Mouse (Mus musculus) embryonic fibroblast, embryonic 13.5 days (primary cell): ENCODE data around the gene Acad9. TPM values are rescaled to one million over a fixed set of nuclear protein-coding genes. Genes with fewer than 3 reads are reported as not detected.

Source experiments
- H3K27ac ChIP-seq: 2 replicates; pipeline ENCODE4 v1.5.1; 2012; ENCODE audit warnings: low read length, control low read depth, inconsistent platforms; ENCODE audit not compliant: insufficient read depth
- H3K4me1 ChIP-seq: 2 replicates; pipeline ENCODE4 v1.6.1; 2011; ENCODE audit warnings: low read length; ENCODE audit not compliant: control insufficient read depth, insufficient read depth
- H3K4me3 ChIP-seq: 2 replicates; pipeline ENCODE4 v1.5.1; 2011; ENCODE audit warnings: mild to moderate bottlenecking, control low read depth, low read length; ENCODE audit not compliant: insufficient read depth
- CTCF ChIP-seq: IDR thresholded peaks from 2 replicates; pipeline ENCODE4 v1.5.1; 2011; ENCODE audit warnings: mild to moderate bottlenecking, control low read depth, low read length, moderate library complexity, borderline replicate concordance; ENCODE audit not compliant: insufficient read depth
- POLR2A ChIP-seq: IDR thresholded peaks from 2 replicates; pipeline ENCODE4 v1.6.1; 2011; ENCODE audit warnings: low read depth, mild to moderate bottlenecking, control low read depth, low read length, moderate library complexity
- polyA plus RNA-seq: library from polyadenylated mRNA; stranded (reverse); fragments of >200 nt; gene quantifications from 2 replicates; pipeline ENCODE4 v1.2.4, GENCODE M21; 2011; ENCODE audit warnings: low read depth; ENCODE audit not compliant: missing spikeins, insufficient read length

The Acad9 gene
- polyA plus RNA-seq, 1 experiment, result 32.9 TPM

- Histone ChIP-seq H3K4me1 (peaks cover 3% of the 10 kb centered on the region; the same call in 1 of the 2 replicates), H3K27ac (no peak overlapping the region), H3K4me3 (no peak overlapping the region)
- TF ChIP-seq POLR2A (no peak), CTCF (no peak)
These were observed 1.2 kb upstream of the Acad9 start for GRCm38 (mm10) chr3:36064592-36065061.

DNA sequence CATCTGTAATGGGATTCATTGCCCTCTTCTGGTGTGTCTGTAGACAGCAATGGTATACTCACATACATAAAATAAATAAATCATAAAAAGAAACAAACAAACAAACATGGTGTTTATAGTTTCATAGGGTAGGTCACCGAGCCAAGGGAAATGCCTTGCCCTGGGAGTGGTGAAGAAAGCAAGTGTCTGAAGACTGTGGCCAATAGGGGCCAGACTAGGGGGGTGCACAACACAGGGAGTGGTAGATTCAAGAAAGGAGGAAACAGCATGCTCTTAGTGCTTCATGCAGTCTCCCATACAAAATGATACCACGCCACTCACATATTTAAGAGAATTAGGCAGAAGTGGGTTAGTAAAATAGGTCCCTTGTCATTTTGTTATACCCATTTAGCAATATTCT lies 613 bp upstream of the Acad9 start:
- peaks cover 3% of the 10 kb centered on the region; the same call in 1 of the 2 replicates for H3K4me1 ChIP-seq
- TF ChIP-seq POLR2A (no peak), CTCF (no peak)
- H3K4me3 ChIP-seq, result 0 out of 2 replicates have a peak overlapping the region, but pooled peaks have one; percentile 2
- H3K27ac ChIP-seq, result no peak overlapping the region

- Histone ChIP-seq H3K27ac (no peak overlapping the region), H3K4me1 (peaks cover 3% of the 10 kb centered on the region; the same call in 1 of the 2 replicates), H3K4me3 (no peak overlapping the region)
- no peak for TF ChIP-seq CTCF
- TF ChIP-seq POLR2A, result no peak
These were observed 2.0 kb downstream of the Acad9 start for GRCm38 (mm10) chr3:36067731-36068130.

DNA sequence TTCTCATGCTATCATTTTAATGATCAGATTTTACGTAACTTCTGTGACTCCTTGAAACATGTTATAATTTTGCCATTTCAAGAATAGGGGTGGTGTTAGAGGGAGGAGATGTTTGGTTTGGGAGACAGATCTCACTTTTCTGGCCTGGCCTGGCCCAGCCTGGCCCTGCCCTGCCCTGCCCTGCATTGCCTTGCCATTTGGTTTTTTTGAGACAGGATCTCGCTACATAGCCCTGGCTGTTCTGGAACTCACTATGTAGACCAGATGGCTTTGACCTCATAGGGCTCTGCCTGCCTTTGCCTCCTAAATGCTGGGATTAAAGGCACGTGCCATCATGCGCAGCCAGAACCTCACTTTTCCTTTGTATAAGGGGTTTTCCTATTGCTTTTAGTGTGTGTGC lies 4.7 kb downstream of the Acad9 start:
- H3K4me1 ChIP-seq, result peaks cover 3% of the 10 kb centered on the region; the same call in 1 of the 2 replicates
- TF ChIP-seq CTCF, result no peak
- no peak for TF ChIP-seq POLR2A
- H3K27ac ChIP-seq, result no peak overlapping the region
- H3K4me3 ChIP-seq, result no peak overlapping the region

- Histone ChIP-seq H3K4me1 (peaks cover 3% of the 10 kb centered on the region; the same call in 1 of the 2 replicates), H3K4me3 (no peak overlapping the region)
- TF ChIP-seq POLR2A (no peak), CTCF (no peak)
These were observed 5.3 kb downstream of the Acad9 start for GRCm38 (mm10) chr3:36071047-36071446.

GRCm38 (mm10) chr3:36074231-36074630 lies 8.5 kb downstream of the Acad9 start:
- Histone ChIP-seq H3K4me3 (no peak overlapping the region), H3K27ac (no peak overlapping the region), H3K4me1 (no peaks in the 10 kb centered on the region)
- TF ChIP-seq POLR2A, result no peak
- TF ChIP-seq CTCF, result no peak

More at GRCm38 (mm10) chr3:36071047-36071446, 5.3 kb downstream of the Acad9 start:
- no peak overlapping the region for H3K27ac ChIP-seq

- Histone ChIP-seq H3K4me1 (no peaks in the 10 kb centered on the region), H3K4me3 (no peak overlapping the region), H3K27ac (no peak overlapping the region)
- TF ChIP-seq POLR2A, result no peak
These were observed 9.7 kb downstream of the Acad9 start for GRCm38 (mm10) chr3:36075466-36075865.

DNA sequence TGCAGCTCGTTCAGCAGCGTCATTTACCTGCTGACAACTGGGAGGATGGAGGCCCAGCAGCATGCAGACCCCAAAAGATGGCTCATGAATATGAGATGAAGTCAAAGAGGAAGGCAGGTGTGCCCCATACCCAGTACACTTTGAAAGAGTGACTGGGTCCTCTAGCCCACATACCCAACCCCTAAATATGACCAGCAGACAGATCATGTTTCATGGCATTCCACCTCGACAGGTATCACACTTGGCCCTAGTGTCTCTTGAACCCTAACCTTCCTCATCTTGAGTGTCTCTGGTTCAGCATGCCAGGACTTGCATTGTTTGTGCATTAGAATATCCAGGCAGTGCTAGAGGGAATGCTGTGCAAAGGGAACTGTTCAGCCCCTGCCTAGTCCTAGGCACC lies 11.6 kb downstream of the Acad9 start:
- Histone ChIP-seq H3K4me1 (no peaks in the 10 kb centered on the region), H3K27ac (no peak overlapping the region), H3K4me3 (no peak overlapping the region)
- TF ChIP-seq CTCF (no peak), POLR2A (no peak)

DNA sequence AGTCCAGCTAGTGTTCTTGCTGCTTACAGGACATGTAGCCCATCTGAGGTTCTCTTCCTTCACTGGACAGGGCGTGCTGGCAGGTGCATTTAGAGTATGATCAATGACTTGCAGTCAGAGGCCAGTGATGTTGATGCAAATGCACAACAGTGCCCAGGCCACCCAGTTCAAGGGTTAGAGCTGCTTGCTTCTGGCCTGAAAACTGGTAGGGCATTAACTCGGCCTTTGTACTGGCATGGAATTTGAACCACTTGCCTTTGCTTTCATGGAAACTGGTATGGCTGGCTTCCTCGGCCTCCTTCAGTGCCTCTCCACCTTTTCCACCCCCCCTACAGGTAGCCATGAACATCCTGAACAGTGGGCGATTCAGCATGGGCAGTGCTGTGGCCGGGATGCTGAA lies 14.1 kb downstream of the Acad9 start:
- no peaks in the 10 kb centered on the region for H3K4me1 ChIP-seq
- no peak for TF ChIP-seq POLR2A
- TF ChIP-seq CTCF, result no peak
- H3K4me3 ChIP-seq, result no peak overlapping the region
- H3K27ac ChIP-seq, result no peak overlapping the region

GRCm38 (mm10) chr3:36080741-36081140 lies 15.0 kb downstream of the Acad9 start:
- Histone ChIP-seq H3K4me3 (no peak overlapping the region), H3K27ac (no peak overlapping the region), H3K4me1 (no peaks in the 10 kb centered on the region)
- no peak for TF ChIP-seq CTCF
- no peak for TF ChIP-seq POLR2A

GRCm38 (mm10) chr3:36082843-36083242 lies 17.1 kb downstream of the Acad9 start:
- H3K27ac ChIP-seq, result no peak overlapping the region
- no peaks in the 10 kb centered on the region for H3K4me1 ChIP-seq
- H3K4me3 ChIP-seq, result no peak overlapping the region
- TF ChIP-seq POLR2A, result no peak
- no peak for TF ChIP-seq CTCF
